Mouse (Mus musculus) heart, embryonic 12.5 days (tissue): ENCODE data around the gene Hyal2. TPM values are rescaled to one million over a fixed set of nuclear protein-coding genes. Genes with fewer than 3 reads are reported as not detected.

ENCODE experiments used
- ATAC-seq: fragments of 200-750 bp; cut with Nextera tagmentation; 2 replicates; pipeline ENCODE4 v1.8.0; 2017; ENCODE audit warnings: moderate TSS enrichment, moderate library complexity; ENCODE audit not compliant: insufficient number of reproducible peaks, low FRiP score
- H3K27ac ChIP-seq: fragments of 300-500 bp; sonication (generic); 2 replicates; pipeline ENCODE4 v1.5.1; 2016; ENCODE audit warnings: mild to moderate bottlenecking, moderate library complexity; ENCODE audit not compliant: poor library complexity, severe bottlenecking
- H3K27me3 ChIP-seq: fragments of 300-500 bp; sonication (generic); replicated peaks from 2 replicates; pipeline ENCODE4 v1.6.1; 2016; ENCODE audit warnings: mild to moderate bottlenecking, moderate library complexity
- H3K36me3 ChIP-seq: fragments of 300-500 bp; sonication (generic); 2 replicates; pipeline ENCODE4 v1.6.1; 2016; ENCODE audit warnings: mild to moderate bottlenecking, moderate library complexity
- H3K4me1 ChIP-seq: fragments of 300-500 bp; sonication (generic); replicated peaks from 2 replicates; pipeline ENCODE4 v1.6.1; 2016; ENCODE audit warnings: mild to moderate bottlenecking
- H3K4me2 ChIP-seq: fragments of 300-500 bp; sonication (generic); 2 replicates; pipeline ENCODE4 v1.6.1; 2016; ENCODE audit warnings: mild to moderate bottlenecking, moderate library complexity
- H3K4me3 ChIP-seq: fragments of 300-500 bp; sonication (generic); 2 replicates; pipeline ENCODE4 v1.5.1; 2016; ENCODE audit warnings: mild to moderate bottlenecking
- H3K9ac ChIP-seq: fragments of 300-500 bp; sonication (generic); 2 replicates; pipeline ENCODE4 v1.6.1; 2016; ENCODE audit warnings: mild to moderate bottlenecking, moderate library complexity
- H3K9me3 ChIP-seq: fragments of 300-500 bp; sonication (generic); replicated peaks from 2 replicates; pipeline ENCODE4 v1.6.1; 2016; ENCODE audit warnings: mild to moderate bottlenecking, moderate library complexity
- WGBS: fragments of 180-500 bp; shearing (Covaris S2); methylation state at CpG from one replicate; pipeline ENCODE4 v1.1.7; 2016; 5-methylcytosine and 5-hydroxymethylcytosine counted together
- polyA plus RNA-seq: library from polyadenylated mRNA; unstranded; fragments of >200 nt; fragmentation: Nextera tagmentation; extraction: Ambion mirVana; gene quantifications from 2 replicates; pipeline ENCODE4 v1.2.1, GENCODE M21; 2016

Hyal2 gene
- polyA plus RNA-seq, 1 experiment from 2014 or later, result 106 TPM

GRCm38 (mm10) chr9:107593101-107593976 is 25.6 kb downstream of the Hyal2 start:
- H3K4me1 ChIP-seq, result peaks cover 66% of the 10 kb centered on the region
- ATAC-seq, result no peak

GRCm38 (mm10) chr9:107594281-107595062 is 26.7 kb downstream of the Hyal2 start:
- Histone ChIP-seq H3K9ac (no peak overlapping the region), H3K4me1 (peaks cover 55% of the 10 kb centered on the region), H3K9me3 (no peaks in the 10 kb centered on the region), H3K4me2 (no peak overlapping the region), H3K27me3 (peaks cover 12% of the 10 kb centered on the region), H3K36me3 (peaks cover 54% of the 10 kb centered on the region), H3K4me3 (no peak overlapping the region), H3K27ac (no peak overlapping the region)
- no peak for ATAC-seq
- 76% methylated on average over 8 of the region's 8 CpGs for WGBS

More at GRCm38 (mm10) chr9:107593101-107593976, 25.6 kb downstream of the Hyal2 start:
- Histone ChIP-seq H3K9ac (peak overlapping the region; percentile 47; the same call in 1 of the 2 replicates), H3K27me3 (0 out of 2 replicates have a peak, but pooled peaks cover under 1% of the 10 kb centered on the region), H3K4me3 (no peak overlapping the region), H3K9me3 (no peaks in the 10 kb centered on the region), H3K27ac (peak overlapping the region; percentile 12; the same call in 1 of the 2 replicates), H3K4me2 (peak overlapping the region; percentile 17; the same call in 1 of the 2 replicates), H3K36me3 (peaks cover 59% of the 10 kb centered on the region)
- WGBS, result 78% methylated on average over 11 of the region's 11 CpGs

- no peaks in the 10 kb centered on the region for H3K9me3 ChIP-seq
- H3K27ac ChIP-seq, result peak overlapping the region; percentile 97
- peaks cover 39% of the 10 kb centered on the region for H3K4me1 ChIP-seq
- WGBS, result 64% methylated on average over 11 of the region's 11 CpGs
- 0 out of 2 replicates have a peak, but pooled peaks have one; percentile 27 for ATAC-seq
- peak overlapping the region; percentile 37 for H3K4me3 ChIP-seq
- H3K4me2 ChIP-seq, result peak overlapping the region; percentile 64
- H3K27me3 ChIP-seq, result peaks cover 35% of the 10 kb centered on the region
- peak overlapping the region; percentile 67 for H3K9ac ChIP-seq
- peaks cover 30% of the 10 kb centered on the region for H3K36me3 ChIP-seq
Observed at GRCm38 (mm10) chr9:107596619-107597569, 29.1 kb downstream of the Hyal2 start.

- Histone ChIP-seq H3K9me3 (no peaks in the 10 kb centered on the region), H3K4me3 (no peak overlapping the region), H3K4me2 (no peak overlapping the region), H3K27me3 (peaks cover 35% of the 10 kb centered on the region), H3K4me1 (peaks cover 32% of the 10 kb centered on the region), H3K36me3 (peaks cover 15% of the 10 kb centered on the region), H3K27ac (no peak overlapping the region), H3K9ac (no peak overlapping the region)
- no peak for ATAC-seq
- 81% methylated on average over 5 of the region's 5 CpGs for WGBS
Observed at GRCm38 (mm10) chr9:107598385-107598784, 30.6 kb downstream of the Hyal2 start.

GRCm38 (mm10) chr9:107599433-107599832 is 31.7 kb downstream of the Hyal2 start:
- no peak overlapping the region for H3K4me3 ChIP-seq
- H3K27ac ChIP-seq, result no peak overlapping the region
- H3K4me1 ChIP-seq, result peaks cover 36% of the 10 kb centered on the region
- no peak overlapping the region for H3K9ac ChIP-seq
- no peak for ATAC-seq
- WGBS, result 77% methylated on average over 9 of the region's 9 CpGs
- no peak overlapping the region for H3K4me2 ChIP-seq
- H3K9me3 ChIP-seq, result no peaks in the 10 kb centered on the region
- peaks cover 40% of the 10 kb centered on the region for H3K27me3 ChIP-seq
- peaks cover 8% of the 10 kb centered on the region; the same call in 1 of the 2 replicates for H3K36me3 ChIP-seq

- peaks cover 40% of the 10 kb centered on the region for H3K4me1 ChIP-seq
- H3K4me3 ChIP-seq, result no peak overlapping the region
- H3K9ac ChIP-seq, result no peak overlapping the region
- no peak for ATAC-seq
- peaks cover 40% of the 10 kb centered on the region for H3K27me3 ChIP-seq
- H3K9me3 ChIP-seq, result no peaks in the 10 kb centered on the region
- H3K27ac ChIP-seq, result no peak overlapping the region
- peaks cover 4% of the 10 kb centered on the region; the same call in 1 of the 2 replicates for H3K36me3 ChIP-seq
- WGBS, result 52% methylated on average over 14 of the region's 14 CpGs
- H3K4me2 ChIP-seq, result no peak overlapping the region
Observed at GRCm38 (mm10) chr9:107599842-107600241, 32.1 kb downstream of the Hyal2 start.

GRCm38 (mm10) chr9:107600745-107601144 is 33.0 kb downstream of the Hyal2 start:
- Histone ChIP-seq H3K27ac (no peak overlapping the region), H3K36me3 (0 out of 2 replicates have a peak, but pooled peaks cover 3% of the 10 kb centered on the region), H3K27me3 (peaks cover 45% of the 10 kb centered on the region), H3K4me1 (peaks cover 47% of the 10 kb centered on the region), H3K9ac (no peak overlapping the region), H3K9me3 (no peaks in the 10 kb centered on the region), H3K4me3 (no peak overlapping the region), H3K4me2 (no peak overlapping the region)
- ATAC-seq, result no peak
- WGBS, result 78% methylated on average over 12 of the region's 12 CpGs

- peaks cover 45% of the 10 kb centered on the region for H3K4me1 ChIP-seq
- H3K27me3 ChIP-seq, result peaks cover 45% of the 10 kb centered on the region
- no peak overlapping the region for H3K27ac ChIP-seq
- 84% methylated on average over 11 of the region's 11 CpGs for WGBS
- H3K9me3 ChIP-seq, result no peaks in the 10 kb centered on the region
- ATAC-seq, result no peak
- H3K4me3 ChIP-seq, result no peak overlapping the region
- no peak overlapping the region for H3K9ac ChIP-seq
- H3K4me2 ChIP-seq, result no peak overlapping the region
- H3K36me3 ChIP-seq, result no peaks in the 10 kb centered on the region
Observed at GRCm38 (mm10) chr9:107601275-107601674, 33.5 kb downstream of the Hyal2 start.

- Histone ChIP-seq H3K4me3 (no peak overlapping the region), H3K9me3 (no peaks in the 10 kb centered on the region), H3K4me1 (peaks cover 46% of the 10 kb centered on the region), H3K27me3 (peaks cover 45% of the 10 kb centered on the region), H3K4me2 (no peak overlapping the region), H3K27ac (no peak overlapping the region), H3K9ac (no peak overlapping the region), H3K36me3 (no peaks in the 10 kb centered on the region)
- WGBS, result 6% methylated on average over 10 of the region's 10 CpGs
- ATAC-seq, result peak; percentile 64; the same call in 1 of the 2 replicates
Observed at GRCm38 (mm10) chr9:107602068-107602648, 34.4 kb downstream of the Hyal2 start.

- Histone ChIP-seq H3K36me3 (no peaks in the 10 kb centered on the region), H3K27ac (no peak overlapping the region), H3K4me1 (peaks cover 49% of the 10 kb centered on the region), H3K4me3 (no peak overlapping the region), H3K9ac (no peak overlapping the region; the same call in 1 of the 2 replicates), H3K4me2 (no peak overlapping the region), H3K9me3 (no peaks in the 10 kb centered on the region), H3K27me3 (peaks cover 45% of the 10 kb centered on the region)
- no peak for ATAC-seq
- 73% methylated on average over 6 of the region's 6 CpGs for WGBS
Observed at GRCm38 (mm10) chr9:107603251-107603650, 35.5 kb downstream of the Hyal2 start.
